In genomic region chr11:106572020-106572782, GRCm38 (mm10) we compare ENCODE assay signal across 9 mouse cellular contexts. TPM values are rescaled to one million over a fixed set of nuclear protein-coding genes. Genes with fewer than 3 reads are reported as not detected.
A peak's percentile ranks its signal among the peaks of the same experiment; 100 is the strongest.
DNase-seq lines count a peak whose midpoint lies in the region; ATAC-seq lines count a peak whose summit lies in the region.
"Had no signal": no experiment of that assay in that cellular context is flagged by ENCODE, and none has a peak within 500 bp of the region (broad histone marks: within the 10 kb centered on the region; RNA-seq: fewer than 3 reads in every experiment).

No protein-coding gene starts in this region.

- no peak for DNase-seq in frontal cortex, postnatal 25 days (ENCODE audit: low spot score in 2 of 2)
- peak; percentile 69 for DNase-seq in retina, postnatal 1 day
- DNase-seq in retina, embryonic 14.5 days (ENCODE audit: low spot score) = no peak
- peak; percentile 47 for DNase-seq in kidney, postnatal 14 days
- DNase-seq in ovary, postnatal 14 days (ENCODE audit: low spot score) = no peak
- DNase-seq in cerebellum, adult 9-10 months = no peak
- DNase-seq: liver, embryonic 13.5 days had no signal

- ATAC-seq in frontal cortex, adult (ENCODE audit: low TSS enrichment) = peak; percentile 54; the same call in 1 of the 2 replicates
- ATAC-seq in monocyte, adult 5-6 weeks (replicated peaks; ENCODE audit: insufficient number of reproducible peaks, low FRiP score, low TSS enrichment, poor library complexity, severe bottlenecking) = peak; percentile 14; the same call in 1 of the 2 replicates

RNA-seq across cellular contexts. Expression of gene Tex2, which starts 41.0 kb away (rescaled TPM):
- 15.4 to 24.3 TPM (median 17.8 TPM) in 3 replicates for total RNA-seq in monocyte, adult 5-6 weeks (2017)

Comparison
In these comparisons a context has a peak if more than half of its experiments do, and no peak if none do; other contexts are left out.
1. DNase-seq: peak in retina, postnatal 1 day (single experiment) and kidney, postnatal 14 days (single experiment); none in frontal cortex, postnatal 25 days (0 of 2), retina, embryonic 14.5 days (single experiment), ovary, postnatal 14 days (single experiment) and cerebellum, adult 9-10 months (single experiment).